Mouse (Mus musculus) 3134 (cell line): ENCODE measurements at regions not wholly inside any gene's neighbourhood (a gene's known extent, or its start where the extent isn't known, plus 50 kb on each side); places are given as distances from the start of the nearest gene placed in this dataset.

ENCODE experiments used
- DNase-seq: peaks from one replicate; pipeline ENCODE4 v3.0.0-alpha.2; 2011; ENCODE audit warnings: low spot score; ENCODE audit not compliant: insufficient read length; ENCODE audit errors: extremely low read depth

- DNase-seq: no peak
These were observed 288.3 kb downstream of the Zfp706 start for GRCm38 (mm10) chr15:36719241-36719640.

DNA sequence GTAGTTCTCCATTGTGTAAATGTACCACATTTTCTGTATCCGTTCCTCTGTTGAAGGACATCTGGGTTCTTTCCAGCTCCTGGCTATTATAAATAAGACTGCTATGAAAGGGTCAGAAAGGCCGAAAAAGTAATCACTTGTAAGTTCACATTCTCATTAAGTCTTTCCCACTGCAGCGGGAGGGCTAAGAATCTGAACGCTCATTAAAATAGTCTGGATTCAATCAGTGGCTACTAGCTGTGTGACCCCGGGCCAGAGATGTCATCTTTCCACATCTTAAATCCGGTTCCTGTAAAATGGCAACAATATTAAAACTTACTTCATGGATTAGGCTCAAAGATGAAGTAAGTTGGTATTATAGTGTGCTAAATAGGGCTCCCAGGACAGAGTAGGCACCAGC, 289.7 kb downstream of the Zfp706 start:
- DNase-seq: no peak

DNA sequence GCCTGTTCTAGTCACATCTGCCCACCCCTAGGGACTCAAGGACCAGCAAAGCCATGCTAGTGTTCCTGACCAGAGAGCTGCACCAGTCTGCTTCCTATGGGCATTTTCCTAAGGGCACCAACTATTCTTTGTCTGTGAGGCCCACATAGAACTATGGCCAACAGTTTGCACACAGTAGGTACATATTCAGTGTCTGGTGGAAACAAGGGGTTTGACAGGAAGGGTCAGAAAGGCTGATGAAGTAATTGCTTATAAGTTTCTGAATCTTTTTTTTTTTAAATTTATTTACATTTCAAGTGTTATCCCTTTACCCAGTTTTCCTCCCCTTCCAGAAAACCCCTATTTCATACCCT, 290.9 kb downstream of the Zfp706 start:
- DNase-seq: no peak

- peak; percentile 62 for DNase-seq
These were observed 291.6 kb downstream of the Zfp706 start for GRCm38 (mm10) chr15:36715745-36716685.

- DNase-seq: no peak
These were observed 292.4 kb downstream of the Zfp706 start for GRCm38 (mm10) chr15:36715159-36715558.

- DNase-seq: no peak
These were observed 297.8 kb downstream of the Zfp706 start for GRCm38 (mm10) chr15:36709788-36710187.

GRCm38 (mm10) chr15:36708471-36708870, 299.1 kb downstream of the Zfp706 start:
- DNase-seq: no peak

DNA sequence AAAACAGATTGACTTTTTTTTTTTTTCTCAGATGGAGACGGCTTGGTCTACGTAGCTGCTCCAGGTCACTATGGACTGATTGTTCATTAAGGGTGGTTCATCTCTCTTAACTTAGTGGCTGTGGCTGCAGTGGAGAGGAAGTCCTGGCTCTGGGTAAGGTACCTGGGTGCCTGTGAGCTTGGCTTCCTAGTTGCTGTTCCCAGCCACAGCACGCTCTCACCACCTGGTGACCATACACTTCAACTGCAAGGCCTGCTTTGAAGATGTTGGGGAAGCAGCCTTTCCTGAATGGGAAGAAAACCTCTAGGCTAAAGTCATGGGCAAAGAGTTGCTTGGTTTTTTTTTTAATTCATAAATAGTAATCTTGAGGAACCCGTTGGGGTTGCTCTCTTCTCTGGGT, 301.6 kb downstream of the Zfp706 start:
- DNase-seq: peak; percentile 22

DNA sequence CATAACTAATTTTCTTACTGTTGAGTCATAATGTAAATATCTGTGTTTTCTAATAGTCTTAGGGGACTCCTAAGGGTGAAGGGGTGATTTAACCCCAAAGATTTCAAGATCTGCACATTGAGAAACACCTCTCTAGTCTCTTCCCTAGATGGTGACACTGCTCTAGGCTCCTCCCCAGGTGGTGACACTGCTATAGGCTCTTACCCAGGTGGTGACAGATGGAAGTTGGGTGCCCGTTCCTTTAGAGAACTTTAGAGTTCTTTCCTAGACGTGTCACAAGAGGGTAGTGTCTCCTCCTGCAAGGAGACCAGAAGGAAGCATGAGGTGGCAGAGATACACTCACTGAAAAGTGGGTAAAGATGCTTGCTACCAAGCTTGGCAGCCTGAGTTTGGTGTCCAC, 302.2 kb downstream of the Zfp706 start:
- DNase-seq: no peak

GRCm38 (mm10) chr15:36701846-36702245, 305.7 kb downstream of the Zfp706 start:
- peak; percentile 25 for DNase-seq

GRCm38 (mm10) chr15:36700196-36700595, 307.4 kb downstream of the Zfp706 start:
- no peak for DNase-seq

DNA sequence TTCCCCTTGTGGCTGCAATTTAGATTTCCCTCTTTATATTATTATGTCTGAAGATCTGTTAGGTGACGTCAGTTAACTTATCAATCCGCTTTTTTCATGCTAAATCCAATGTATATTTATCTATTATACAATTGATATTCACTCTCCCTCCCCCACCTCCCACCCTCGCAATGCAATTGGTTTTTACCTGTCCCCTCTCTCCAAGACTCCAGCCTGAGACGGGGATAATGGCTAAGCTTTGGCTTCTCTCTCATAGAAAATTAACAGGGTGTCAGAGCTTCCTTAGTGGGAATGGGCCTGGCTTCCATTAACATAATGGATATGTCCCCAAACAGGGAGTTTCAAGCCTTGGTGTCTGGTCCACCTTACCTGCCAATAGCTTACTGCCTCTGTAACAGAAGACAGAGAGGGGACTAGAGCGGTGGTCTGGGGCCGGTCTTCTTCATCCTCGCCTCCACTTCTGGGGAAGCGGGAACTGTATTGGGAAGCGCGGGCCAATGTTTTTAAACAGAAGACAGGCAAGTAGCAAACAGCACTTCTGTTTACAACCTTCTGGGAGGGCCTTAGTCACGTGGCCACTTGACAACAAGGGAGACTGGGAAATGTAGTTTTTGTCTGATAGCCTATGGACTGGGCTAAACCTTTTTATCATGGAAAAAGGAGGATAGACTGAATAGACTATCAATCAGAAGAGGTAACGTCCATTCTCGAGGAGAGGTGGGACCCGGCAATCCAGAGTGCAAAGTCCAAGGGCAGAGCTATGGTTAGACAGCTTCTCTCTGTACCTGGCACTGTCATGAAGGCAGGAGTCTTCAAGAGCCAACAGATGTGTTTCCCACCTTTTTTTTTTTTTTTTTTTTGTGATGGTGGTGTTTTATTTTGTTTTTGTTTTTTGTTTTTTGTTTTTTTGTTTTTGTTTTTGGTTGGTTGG, 312.1 kb downstream of the Zfp706 start:
- DNase-seq: no peak

GRCm38 (mm10) chr15:36691002-36691652, 316.4 kb downstream of the Zfp706 start:
- DNase-seq: no peak

- peak; percentile 39 for DNase-seq
These were observed 317.7 kb downstream of the Zfp706 start for GRCm38 (mm10) chr15:36689881-36690280.

- DNase-seq: no peak
These were observed 318.3 kb downstream of the Zfp706 start for GRCm38 (mm10) chr15:36689301-36689700.

DNA sequence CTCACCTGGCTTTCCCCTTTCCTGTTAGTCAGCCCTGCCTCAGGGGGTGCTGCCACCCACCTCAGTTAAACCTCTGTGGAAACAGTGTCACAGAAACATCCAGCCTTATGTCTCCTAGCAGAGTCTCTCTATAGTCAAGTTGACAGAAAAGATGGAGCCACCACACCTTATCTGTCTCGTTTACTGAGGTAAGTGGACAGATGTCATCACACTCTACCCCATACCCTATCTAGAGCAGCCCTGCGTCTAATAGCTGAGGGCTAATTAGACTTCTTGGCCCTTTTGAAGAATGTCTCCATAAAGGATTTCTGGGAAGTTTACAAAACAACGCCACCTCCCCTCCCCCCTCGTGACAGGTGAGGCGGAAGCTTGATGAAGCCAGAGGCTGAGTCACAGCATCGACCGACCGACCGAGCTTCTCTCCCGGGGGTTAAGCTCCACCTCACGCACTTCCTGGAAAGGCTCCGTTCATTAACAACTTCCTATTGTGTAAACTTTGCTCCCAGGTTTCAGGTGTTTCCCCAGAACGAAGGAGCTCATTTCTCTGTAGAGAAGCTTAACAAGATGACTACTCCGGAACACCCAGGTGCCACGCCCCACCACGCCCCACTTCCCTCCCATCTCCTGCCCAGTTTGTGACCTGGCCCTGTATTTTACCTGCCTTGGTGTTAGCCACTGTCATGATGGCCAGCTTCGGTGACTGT, 319.4 kb downstream of the Zfp706 start:
- DNase-seq: no peak

- no peak for DNase-seq
These were observed 322.9 kb downstream of the Zfp706 start for GRCm38 (mm10) chr15:36684684-36685083.

- no peak for DNase-seq
These were observed 324.7 kb downstream of the Zfp706 start for GRCm38 (mm10) chr15:36682832-36683231.

- DNase-seq: no peak
These were observed 325.4 kb downstream of the Zfp706 start for GRCm38 (mm10) chr15:36682159-36682558.

DNA sequence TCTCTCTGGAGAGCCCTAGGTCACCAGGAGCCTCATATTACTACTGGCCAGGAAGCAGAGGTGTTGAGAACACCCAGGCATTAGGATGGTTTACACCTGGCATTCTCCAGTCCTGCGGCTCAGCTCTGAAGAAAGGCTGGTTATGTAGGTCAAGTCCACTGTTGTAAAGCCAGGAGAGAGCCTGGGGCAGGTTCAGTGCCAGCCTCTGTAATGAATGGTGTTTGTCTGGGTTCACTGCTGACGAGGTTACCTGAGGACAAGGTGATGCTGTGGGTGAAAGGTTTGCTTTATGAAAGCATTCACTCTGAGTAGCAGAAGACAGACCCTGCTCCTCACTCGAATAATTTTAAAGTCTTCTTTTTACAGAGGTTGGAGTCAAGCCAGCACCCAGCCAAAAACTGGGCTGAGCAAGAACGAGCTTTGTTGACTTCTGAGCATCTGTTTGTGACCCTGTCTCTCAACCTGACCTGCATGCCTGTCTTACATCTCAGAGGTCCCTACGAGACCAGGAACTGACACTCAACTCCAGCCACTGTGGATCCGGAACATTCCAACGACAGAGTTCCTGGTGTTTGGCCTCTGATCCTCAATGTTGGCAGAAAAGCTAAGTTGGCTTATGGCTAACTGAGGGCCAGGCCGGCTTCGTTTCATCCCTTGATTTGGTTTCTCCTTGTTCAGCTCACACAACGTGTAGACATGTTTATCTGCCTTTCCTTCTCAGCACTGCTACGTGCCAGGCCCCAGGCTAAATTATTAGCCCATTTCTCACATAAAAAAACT, 327.0 kb downstream of the Zfp706 start:
- DNase-seq: no peak
